Mouse (Mus musculus): Measurements from ENCODE around the gene Ubr1. TPM values are rescaled to one million over a fixed set of nuclear protein-coding genes. Genes with fewer than 3 reads are reported as not detected.

Gene Ubr1
- 17.9 and 25.0 TPM in 2 replicates for polyA plus RNA-seq (2014; fragmentation: Nextera tagmentation; extraction: Ambion mirVana)

DNA sequence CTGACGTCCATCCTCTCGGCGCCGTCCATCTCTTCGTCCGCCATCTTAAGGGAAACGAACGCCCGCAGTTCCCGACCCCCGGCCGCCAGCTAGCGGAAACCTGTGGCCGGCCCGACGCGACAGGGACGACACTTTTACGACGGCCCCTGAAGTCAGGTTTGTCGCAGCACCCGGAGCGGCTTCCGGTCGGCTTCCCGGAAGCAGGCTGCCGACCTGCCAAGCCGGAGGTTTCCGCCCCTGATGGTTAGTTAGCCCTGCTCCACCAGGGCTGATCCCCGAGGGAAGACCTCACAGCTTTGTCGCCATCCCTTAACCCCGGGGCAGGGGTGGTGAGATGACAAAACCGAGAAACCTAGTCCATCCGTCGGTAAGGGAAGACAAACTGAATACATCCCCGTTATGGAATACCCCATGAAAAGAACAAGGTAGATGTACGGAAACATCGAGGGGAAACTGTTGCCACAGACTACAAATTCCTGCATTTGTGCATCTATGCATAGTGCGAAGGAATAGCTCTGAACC is at the start of gene Ubr1:
Gene Ubr1 (minus strand): TSS at position 157 of the 522 bp plus-strand sequence.
- Histone ChIP-seq H3K27me3 (ENCODE audit: control insufficient read depth, insufficient read depth, low read length) (no peaks in the 10 kb centered on the region), H3K4me3 (ENCODE audit: low read depth, low read length) (peak within 1 kb of the TSS; percentile 91), H3K36me3 (ENCODE audit: control insufficient read depth, insufficient read depth, low read length) (no peaks in the 10 kb centered on the region), H3K27ac (ENCODE audit: low read depth, low read length) (peak within 1 kb of the TSS; percentile 74), H3K9ac (ENCODE audit: low read depth, low read length) (peak within 1 kb of the TSS; percentile 86), H3K4me2 (peak within 1 kb of the TSS; percentile 81), H3K9me3 (replicated peaks; ENCODE audit: control insufficient read depth, low read length) (no peaks in the 10 kb centered on the region), H3K4me1 (ENCODE audit: control insufficient read depth, insufficient read depth, low read length) (peaks cover 6% of the 10 kb centered on the region; the same call in 1 of the 2 replicates)
- ATAC-seq (replicated peaks; ENCODE audit: insufficient number of reproducible peaks, low FRiP score, low TSS enrichment) = peak; percentile 86
- WGBS (ENCODE audit: insufficient replicate concordance) = under 1% methylated on average over 39 of the region's 39 CpGs

GRCm38 (mm10) chr2:121017151-121017550 is 46.6 kb upstream of the Ubr1 start:
- Histone ChIP-seq H3K4me1 (ENCODE audit: control insufficient read depth, insufficient read depth, low read length) (no peaks in the 10 kb centered on the region), H3K9ac (ENCODE audit: low read depth, low read length) (no peak overlapping the region), H3K36me3 (ENCODE audit: control insufficient read depth, insufficient read depth, low read length) (peaks cover 4% of the 10 kb centered on the region; the same call in 1 of the 2 replicates), H3K27me3 (ENCODE audit: control insufficient read depth, insufficient read depth, low read length) (no peaks in the 10 kb centered on the region), H3K4me3 (ENCODE audit: low read depth, low read length) (no peak overlapping the region), H3K9me3 (replicated peaks; ENCODE audit: control insufficient read depth, low read length) (no peaks in the 10 kb centered on the region), H3K27ac (ENCODE audit: low read depth, low read length) (no peak overlapping the region), H3K4me2 (no peak overlapping the region)
- ATAC-seq (replicated peaks; ENCODE audit: insufficient number of reproducible peaks, low FRiP score, low TSS enrichment) = no peak
- 77% methylated on average over 1 of the region's 1 CpGs for WGBS (ENCODE audit: insufficient replicate concordance)

GRCm38 (mm10) chr2:121016226-121016625 is 45.7 kb upstream of the Ubr1 start:
- Histone ChIP-seq H3K4me3 (ENCODE audit: low read depth, low read length) (no peak overlapping the region), H3K9me3 (replicated peaks; ENCODE audit: control insufficient read depth, low read length) (no peaks in the 10 kb centered on the region), H3K4me2 (no peak overlapping the region), H3K36me3 (ENCODE audit: control insufficient read depth, insufficient read depth, low read length) (peaks cover 4% of the 10 kb centered on the region; the same call in 1 of the 2 replicates), H3K27me3 (ENCODE audit: control insufficient read depth, insufficient read depth, low read length) (no peaks in the 10 kb centered on the region), H3K4me1 (ENCODE audit: control insufficient read depth, insufficient read depth, low read length) (no peaks in the 10 kb centered on the region), H3K9ac (ENCODE audit: low read depth, low read length) (no peak overlapping the region), H3K27ac (ENCODE audit: low read depth, low read length) (no peak overlapping the region)
- 88% methylated on average over 9 of the region's 9 CpGs for whole genome bisulfite sequencing (ENCODE audit: insufficient replicate concordance)
- ATAC-seq (replicated peaks; ENCODE audit: insufficient number of reproducible peaks, low FRiP score, low TSS enrichment) = no peak

DNA sequence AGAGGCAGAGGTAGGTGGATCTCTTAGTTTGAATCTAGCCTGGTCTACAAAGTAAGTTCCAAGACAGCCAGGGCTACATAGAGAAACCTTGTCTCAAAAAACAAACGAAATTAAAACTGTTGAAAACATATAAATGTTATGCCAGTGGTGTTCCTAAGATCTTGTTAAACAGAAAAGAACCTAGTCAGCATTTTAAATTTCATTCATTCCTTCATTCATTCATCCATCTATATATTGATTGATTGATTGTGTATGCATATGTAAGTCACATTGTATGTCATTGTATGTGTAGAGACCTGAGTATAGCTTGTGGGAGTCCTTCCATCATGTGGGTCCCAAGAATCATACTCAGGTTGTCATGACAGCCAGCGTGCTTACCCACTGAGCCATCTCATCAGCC is 45.0 kb upstream of the Ubr1 start:
- no peak for ATAC-seq (replicated peaks; ENCODE audit: insufficient number of reproducible peaks, low FRiP score, low TSS enrichment)
- no peak overlapping the region for H3K27ac ChIP-seq (ENCODE audit: low read depth, low read length)
- H3K9me3 ChIP-seq (replicated peaks; ENCODE audit: control insufficient read depth, low read length) = no peaks in the 10 kb centered on the region
- H3K9ac ChIP-seq (ENCODE audit: low read depth, low read length) = no peak overlapping the region
- no peaks in the 10 kb centered on the region for H3K27me3 ChIP-seq (ENCODE audit: control insufficient read depth, insufficient read depth, low read length)
- no peaks in the 10 kb centered on the region for H3K4me1 ChIP-seq (ENCODE audit: control insufficient read depth, insufficient read depth, low read length)
- H3K4me3 ChIP-seq (ENCODE audit: low read depth, low read length) = no peak overlapping the region
- WGBS (ENCODE audit: insufficient replicate concordance) = 74% methylated on average over 2 of the region's 2 CpGs
- peaks cover 4% of the 10 kb centered on the region; the same call in 1 of the 2 replicates for H3K36me3 ChIP-seq (ENCODE audit: control insufficient read depth, insufficient read depth, low read length)
- no peak overlapping the region for H3K4me2 ChIP-seq

GRCm38 (mm10) chr2:121012676-121013075 is 42.2 kb upstream of the Ubr1 start:
- Histone ChIP-seq H3K4me2 (no peak overlapping the region), H3K27me3 (ENCODE audit: control insufficient read depth, insufficient read depth, low read length) (no peaks in the 10 kb centered on the region), H3K9me3 (replicated peaks; ENCODE audit: control insufficient read depth, low read length) (no peaks in the 10 kb centered on the region), H3K27ac (ENCODE audit: low read depth, low read length) (no peak overlapping the region), H3K9ac (ENCODE audit: low read depth, low read length) (no peak overlapping the region), H3K36me3 (ENCODE audit: control insufficient read depth, insufficient read depth, low read length) (peaks cover 4% of the 10 kb centered on the region; the same call in 1 of the 2 replicates), H3K4me1 (ENCODE audit: control insufficient read depth, insufficient read depth, low read length) (peaks cover 7% of the 10 kb centered on the region), H3K4me3 (ENCODE audit: low read depth, low read length) (no peak overlapping the region)
- no peak for ATAC-seq (replicated peaks; ENCODE audit: insufficient number of reproducible peaks, low FRiP score, low TSS enrichment)
- 83% methylated on average over 9 of the region's 9 CpGs for WGBS (ENCODE audit: insufficient replicate concordance)

DNA sequence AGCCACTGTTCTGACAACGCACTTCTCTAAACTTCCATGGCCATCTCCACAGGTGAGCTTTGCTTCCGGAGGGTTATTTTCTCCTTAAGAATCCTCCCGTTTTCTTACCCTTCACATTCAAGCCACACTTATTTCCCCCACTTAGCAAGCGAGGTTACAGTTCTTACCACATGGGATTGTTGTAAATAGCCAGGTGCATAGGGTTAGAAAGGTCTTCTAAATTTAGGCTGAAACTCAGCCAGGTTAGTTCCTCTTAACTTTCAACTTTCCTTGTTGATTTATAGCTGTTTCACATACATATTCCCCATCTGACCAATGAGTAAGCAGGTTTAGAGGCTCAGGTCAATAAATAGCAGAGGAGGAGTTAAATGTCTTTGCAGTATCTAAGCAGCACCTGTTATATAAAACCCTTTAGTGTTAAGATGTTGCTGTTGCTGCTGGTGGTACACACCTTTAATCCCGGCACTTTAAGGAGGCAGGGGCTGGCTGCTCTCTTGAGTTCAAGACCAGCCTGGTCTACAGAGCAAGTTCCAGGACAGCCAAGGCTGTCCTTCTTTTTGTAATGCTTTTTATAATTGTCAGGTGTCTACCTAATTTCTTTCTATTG is 38.7 kb upstream of the Ubr1 start:
- Histone ChIP-seq H3K4me1 (ENCODE audit: control insufficient read depth, insufficient read depth, low read length) (peaks cover 7% of the 10 kb centered on the region), H3K9me3 (replicated peaks; ENCODE audit: control insufficient read depth, low read length) (no peaks in the 10 kb centered on the region), H3K4me2 (peak overlapping the region; percentile 85), H3K4me3 (ENCODE audit: low read depth, low read length) (peak overlapping the region; percentile 79), H3K27me3 (ENCODE audit: control insufficient read depth, insufficient read depth, low read length) (no peaks in the 10 kb centered on the region), H3K27ac (ENCODE audit: low read depth, low read length) (no peak overlapping the region), H3K36me3 (ENCODE audit: control insufficient read depth, insufficient read depth, low read length) (no peaks in the 10 kb centered on the region; the same call in 1 of the 2 replicates), H3K9ac (ENCODE audit: low read depth, low read length) (peak overlapping the region; percentile 74)
- 27% methylated on average over 5 of the region's 5 CpGs for WGBS (ENCODE audit: insufficient replicate concordance)
- ATAC-seq (replicated peaks; ENCODE audit: insufficient number of reproducible peaks, low FRiP score, low TSS enrichment) = no peak

DNA sequence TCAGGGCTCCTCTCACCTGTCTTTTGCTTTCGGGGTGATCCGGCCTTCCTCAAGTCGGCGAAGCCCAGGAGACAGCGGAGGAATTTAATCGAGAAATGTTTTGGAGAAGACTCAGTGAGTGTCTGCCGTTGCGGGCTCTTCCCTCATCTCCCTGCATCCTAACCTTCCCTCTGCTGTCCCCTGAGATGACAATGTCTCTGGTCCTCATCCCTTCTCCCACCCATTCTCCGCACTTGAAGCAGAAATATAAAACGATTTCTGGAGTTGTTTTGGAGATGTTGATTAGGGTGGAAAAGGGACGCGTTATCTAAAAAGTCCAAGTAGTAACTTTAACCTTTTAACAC is 38.1 kb upstream of the Ubr1 start:
- H3K9me3 ChIP-seq (replicated peaks; ENCODE audit: control insufficient read depth, low read length) = no peaks in the 10 kb centered on the region
- no peaks in the 10 kb centered on the region for H3K27me3 ChIP-seq (ENCODE audit: control insufficient read depth, insufficient read depth, low read length)
- peak overlapping the region; percentile 74 for H3K9ac ChIP-seq (ENCODE audit: low read depth, low read length)
- H3K36me3 ChIP-seq (ENCODE audit: control insufficient read depth, insufficient read depth, low read length) = no peaks in the 10 kb centered on the region; the same call in 1 of the 2 replicates
- H3K4me2 ChIP-seq = peak overlapping the region; percentile 85
- WGBS (ENCODE audit: insufficient replicate concordance) = 2% methylated on average over 12 of the region's 12 CpGs
- no peak; the same call in 1 of the 2 replicates for ATAC-seq (replicated peaks; ENCODE audit: insufficient number of reproducible peaks, low FRiP score, low TSS enrichment)
- H3K4me3 ChIP-seq (ENCODE audit: low read depth, low read length) = peak overlapping the region; percentile 79
- no peak overlapping the region for H3K27ac ChIP-seq (ENCODE audit: low read depth, low read length)
- H3K4me1 ChIP-seq (ENCODE audit: control insufficient read depth, insufficient read depth, low read length) = peaks cover 7% of the 10 kb centered on the region

DNA sequence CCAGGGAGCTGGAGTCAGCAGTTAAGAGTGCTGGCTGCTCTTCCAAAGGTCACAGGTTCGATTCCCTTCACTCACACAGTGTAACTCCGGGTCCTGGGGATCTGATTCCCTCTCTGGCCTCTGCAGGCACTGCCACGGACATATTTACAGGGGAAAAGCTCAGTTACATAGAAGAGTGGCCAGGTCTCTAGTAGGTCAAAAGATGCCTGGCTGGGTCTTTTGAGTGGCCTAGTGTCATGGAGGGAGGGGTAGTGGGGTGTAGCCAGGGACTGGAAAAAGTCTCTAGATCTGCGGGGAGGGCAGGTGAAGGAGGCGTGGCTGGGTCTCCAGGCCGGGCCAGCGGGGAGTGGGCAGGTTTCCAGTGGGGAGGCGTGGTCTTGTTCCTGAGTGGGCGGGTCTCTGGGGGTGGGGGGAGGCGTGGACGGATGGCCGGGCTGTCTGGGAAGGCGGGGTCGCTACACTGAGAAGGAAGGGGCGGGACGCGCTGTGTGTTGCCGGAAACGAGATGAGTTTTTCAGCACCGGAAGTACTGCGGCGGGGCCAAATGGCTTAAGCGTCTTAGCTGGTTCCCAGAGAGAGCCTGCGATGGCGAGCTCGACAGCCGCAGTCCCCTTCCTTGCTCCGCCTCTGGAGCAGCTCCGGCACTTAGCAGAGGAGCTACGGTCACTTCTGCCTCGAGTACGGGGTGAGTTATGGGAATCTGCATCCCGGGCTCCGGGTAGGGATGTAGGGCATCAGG is 37.6 kb upstream of the Ubr1 start, which contains the start of gene Ccndbp1:
Gene Ccndbp1 (plus strand): TSS at position 479 of the 739 bp plus-strand sequence.
- no peak within 1 kb of the TSS for H3K27ac ChIP-seq (ENCODE audit: low read depth, low read length)
- H3K9ac ChIP-seq (ENCODE audit: low read depth, low read length) = peak within 1 kb of the TSS; percentile 74
- no peaks in the 10 kb centered on the region for H3K9me3 ChIP-seq (replicated peaks; ENCODE audit: control insufficient read depth, low read length)
- WGBS (ENCODE audit: insufficient replicate concordance) = 2% methylated on average over 34 of the region's 34 CpGs
- H3K36me3 ChIP-seq (ENCODE audit: control insufficient read depth, insufficient read depth, low read length) = no peaks in the 10 kb centered on the region; the same call in 1 of the 2 replicates
- peak; percentile 95 for ATAC-seq (replicated peaks; ENCODE audit: insufficient number of reproducible peaks, low FRiP score, low TSS enrichment)
- peak within 1 kb of the TSS; percentile 85 for H3K4me2 ChIP-seq
- peak within 1 kb of the TSS; percentile 79 for H3K4me3 ChIP-seq (ENCODE audit: low read depth, low read length)
- peaks cover 7% of the 10 kb centered on the region for H3K4me1 ChIP-seq (ENCODE audit: control insufficient read depth, insufficient read depth, low read length)
- H3K27me3 ChIP-seq (ENCODE audit: control insufficient read depth, insufficient read depth, low read length) = no peaks in the 10 kb centered on the region
